Mouse (Mus musculus) MEL (cell line): Measurements from ENCODE around the gene Fryl. TPM values are rescaled to one million over a fixed set of nuclear protein-coding genes. Genes with fewer than 3 reads are reported as not detected.

Source experiments
- DNase-seq: peaks from one replicate; pipeline ENCODE4 v3.0.0; 2011; ENCODE audit warnings: low read depth, low spot score
- H3K27ac ChIP-seq: 2 replicates; pipeline ENCODE4 v1.5.1; 2012; ENCODE audit warnings: low read depth, mild to moderate bottlenecking, control low read depth, low read length, moderate library complexity; ENCODE audit not compliant: control insufficient read depth
- H3K27me3 ChIP-seq, 2 experiments: fragments of 150-350 bp in 1 of 2; sonication (generic) in 1 of 2; 2 replicates each; pipeline ENCODE4 v1.6.1; 2012; ENCODE audit warnings: low read length in 2 of 2, mild to moderate bottlenecking in 2 of 2, improper control_type of control experiment in 1 of 2, moderate library complexity in 1 of 2; ENCODE audit not compliant: insufficient read depth in 2 of 2, control insufficient read depth in 1 of 2
- H3K36me3 ChIP-seq, 2 experiments: 2 replicates each; pipeline ENCODE4 v1.6.1; 2012 to 2014; ENCODE audit warnings: low read length in 2 of 2, improper control_type of control experiment in 1 of 2, inconsistent platforms in 1 of 2, mild to moderate bottlenecking in 1 of 2; ENCODE audit not compliant: insufficient read depth in 2 of 2, control insufficient read depth in 1 of 2
- H3K4me1 ChIP-seq, 2 experiments: fragments of 150-350 bp in 1 of 2; sonication (generic) in 1 of 2; 2 replicates each; pipeline ENCODE4 v1.6.1; 2012; ENCODE audit warnings: low read length in 2 of 2, improper control_type of control experiment in 1 of 2, mild to moderate bottlenecking in 1 of 2; ENCODE audit not compliant: insufficient read depth in 2 of 2, control insufficient read depth in 1 of 2
- H3K4me3 ChIP-seq, 2 experiments: fragments of 150-350 bp in 1 of 2; sonication (generic) in 1 of 2; 2 replicates each; pipeline ENCODE4 v1.5.1; 2012; ENCODE audit warnings: low read depth in 2 of 2, low read length in 2 of 2, mild to moderate bottlenecking in 2 of 2, moderate library complexity in 2 of 2, control low read depth in 1 of 2, improper control_type of control experiment in 1 of 2; ENCODE audit not compliant: control insufficient read depth in 1 of 2, insufficient read depth in 1 of 2
- H3K79me2 ChIP-seq: 2 replicates; pipeline ENCODE4 v1.6.1; 2012; ENCODE audit warnings: mild to moderate bottlenecking, low read length, moderate library complexity; ENCODE audit not compliant: control insufficient read depth, poor library complexity, insufficient read depth
- H3K9ac ChIP-seq: 2 replicates; pipeline ENCODE4 v1.6.1; 2012; ENCODE audit warnings: low read depth, mild to moderate bottlenecking, control low read depth, low read length, moderate library complexity; ENCODE audit not compliant: control insufficient read depth, poor library complexity, severe bottlenecking
- H3K9me3 ChIP-seq: fragments of 150-350 bp; sonication (generic); replicated peaks from 2 replicates; pipeline ENCODE4 v1.6.1; 2012; ENCODE audit warnings: mild to moderate bottlenecking, low read length, improper control_type of control experiment, moderate library complexity; ENCODE audit not compliant: insufficient read depth
- CHD1 ChIP-seq: IDR thresholded peaks from 2 replicates; pipeline ENCODE4 v1.6.1; 2012; ENCODE audit warnings: low read depth, mild to moderate bottlenecking, inconsistent platforms, low read length, improper control_type of control experiment
- E2F4 ChIP-seq: IDR thresholded peaks from 2 replicates; pipeline ENCODE4 v1.6.1; 2011; ENCODE audit warnings: low read depth, low read length, improper control_type of control experiment, borderline replicate concordance
- GABPA ChIP-seq: IDR thresholded peaks from 2 replicates; pipeline ENCODE4 v1.6.1; 2012; ENCODE audit warnings: low read depth, mild to moderate bottlenecking, inconsistent platforms, low read length, improper control_type of control experiment, moderate library complexity
- JUND ChIP-seq: IDR thresholded peaks from 2 replicates; pipeline ENCODE4 v1.6.1; 2011; ENCODE audit warnings: low read depth, mild to moderate bottlenecking, improper control_type of control experiment, low read length
- KAT2A ChIP-seq: conservative IDR thresholded peaks from 2 replicates; pipeline ENCODE4 v1.6.1; 2012; ENCODE audit warnings: low read depth, low read length, improper control_type of control experiment, inconsistent platforms
- MAX ChIP-seq: IDR thresholded peaks from 2 replicates; pipeline ENCODE4 v1.6.1; 2011; ENCODE audit warnings: low read length, improper control_type of control experiment
- MAZ ChIP-seq: IDR thresholded peaks from 2 replicates; pipeline ENCODE4 v1.6.1; 2012; ENCODE audit warnings: low read depth, mild to moderate bottlenecking, inconsistent platforms, low read length, improper control_type of control experiment
- MXI1 ChIP-seq: IDR thresholded peaks from 2 replicates; pipeline ENCODE4 v1.6.1; 2011; ENCODE audit warnings: mild to moderate bottlenecking, low read depth, low read length, improper control_type of control experiment
- MYC ChIP-seq: IDR thresholded peaks from 2 replicates; pipeline ENCODE4 v1.6.1; 2011; ENCODE audit warnings: low read depth, mild to moderate bottlenecking, low read length, improper control_type of control experiment, moderate library complexity
- POLR2AphosphoS2 ChIP-seq: IDR thresholded peaks from 2 replicates; pipeline ENCODE4 v1.6.1; 2011; ENCODE audit warnings: low read length, improper control_type of control experiment
- RAD21 ChIP-seq: IDR thresholded peaks from 2 replicates; pipeline ENCODE4 v1.6.1; 2011; ENCODE audit warnings: mild to moderate bottlenecking, low read depth, low read length, improper control_type of control experiment
- RCOR1 ChIP-seq: IDR thresholded peaks from 2 replicates; pipeline ENCODE4 v1.6.1; 2012; ENCODE audit warnings: low read depth, mild to moderate bottlenecking, inconsistent platforms, low read length, improper control_type of control experiment
- SIN3A ChIP-seq: IDR thresholded peaks from 2 replicates; pipeline ENCODE4 v1.6.1; 2012; ENCODE audit warnings: low read length, improper control_type of control experiment, inconsistent platforms
- TAL1 ChIP-seq: IDR thresholded peaks from 2 replicates; pipeline ENCODE4 v1.6.1; 2012; ENCODE audit warnings: mild to moderate bottlenecking, inconsistent platforms, low read length, moderate library complexity, mixed read lengths
- TCF12 ChIP-seq: IDR thresholded peaks from 2 replicates; pipeline ENCODE4 v1.6.1; 2014; ENCODE audit warnings: low read depth, mild to moderate bottlenecking, inconsistent platforms, low read length, improper control_type of control experiment, moderate library complexity
- USF1 ChIP-seq: IDR thresholded peaks from 2 replicates; pipeline ENCODE4 v1.6.1; 2014; ENCODE audit warnings: low read depth, mild to moderate bottlenecking, inconsistent platforms, low read length, improper control_type of control experiment, moderate library complexity
- USF2 ChIP-seq, 2 experiments: IDR thresholded peaks; 2 replicates each; pipeline ENCODE4 v1.6.1; 2011 to 2012; ENCODE audit warnings: improper control_type of control experiment in 2 of 2, low read length in 2 of 2, borderline replicate concordance in 1 of 2, inconsistent platforms in 1 of 2, low read depth in 1 of 2, mild to moderate bottlenecking in 1 of 2; ENCODE audit not compliant: insufficient read depth in 1 of 2
- ZC3H11A ChIP-seq: IDR thresholded peaks from 2 replicates; pipeline ENCODE4 v1.6.1; 2012; ENCODE audit warnings: low read depth, mild to moderate bottlenecking, inconsistent platforms, low read length, improper control_type of control experiment
- ZNF384 ChIP-seq: IDR thresholded peaks from 2 replicates; pipeline ENCODE4 v1.6.1; 2012; ENCODE audit warnings: low read depth, mild to moderate bottlenecking, inconsistent platforms, low read length, improper control_type of control experiment
- polyA plus RNA-seq, 2 experiments: library from polyadenylated mRNA; stranded (reverse) in 1 of 2; unstranded in 1 of 2; fragments of >175 nt in 1 of 2; fragments of >200 nt in 1 of 2; gene quantifications; 2 replicates each; pipeline versions ENCODE4 v1.2.1 to v1.2.4; 2012; ENCODE audit warnings: low replicate concordance in 2 of 2, low read depth in 1 of 2; ENCODE audit not compliant: insufficient read length in 2 of 2, insufficient read depth in 1 of 2, missing spikeins in 1 of 2
- total RNA-seq: library from RNA; depleted of rRNA; stranded (reverse); fragments of 300-350 nt; gene quantifications from 2 replicates; pipeline ENCODE4 v1.2.3, GENCODE M21; 2012

Gene Fryl
- total and polyA plus RNA-seq, 3 experiments, result 18.8 to 188 (median 39.7) TPM

GRCm38 (mm10) chr5:73168769-73169272, 87.6 kb downstream of the Fryl start:
- Histone ChIP-seq H3K9ac (no peak overlapping the region), H3K4me1 (peaks cover 5 to 10% of the 10 kb centered on the region in 2 experiments), H3K36me3 (peaks cover 0 to 14% of the 10 kb centered on the region in 2 experiments; a peak in 2 of 4 replicates), H3K79me2 (peaks cover 2% of the 10 kb centered on the region; the same call in 1 of the 2 replicates), H3K27ac (no peak overlapping the region), H3K27me3 (no peaks in the 10 kb centered on the region), H3K9me3 (no peaks in the 10 kb centered on the region), H3K4me3 (no peak overlapping the region)
- TF ChIP-seq CHD1, result no peak
- TF ChIP-seq ZNF384, result no peak
- no peak for TF ChIP-seq GABPA
- DNase-seq, result no peak

- H3K4me1 ChIP-seq, result peaks cover 5 to 10% of the 10 kb centered on the region in 2 experiments
These were observed 88.2 kb downstream of the Fryl start for GRCm38 (mm10) chr5:73167976-73168768.

GRCm38 (mm10) chr5:73163970-73164369, 92.4 kb downstream of the Fryl start:
- TF ChIP-seq RCOR1 (no peak), POLR2AphosphoS2 (no peak), CHD1 (no peak), ZC3H11A (no peak), ZNF384 (no peak), TCF12 (no peak), MAX (no peak), KAT2A (no peak), USF1 (no peak), MYC (no peak)
- H3K27ac ChIP-seq, result no peak overlapping the region
- H3K9ac ChIP-seq, result no peak overlapping the region
- no peak for DNase-seq
- no peaks in the 10 kb centered on the region for H3K27me3 ChIP-seq
- no peaks in the 10 kb centered on the region; a peak in 1 of 4 replicates for H3K36me3 ChIP-seq
- no peaks in the 10 kb centered on the region; the same call in 1 of the 2 replicates for H3K79me2 ChIP-seq
- H3K9me3 ChIP-seq, result no peaks in the 10 kb centered on the region
- no peak overlapping the region for H3K4me3 ChIP-seq
- no peaks in the 10 kb centered on the region for H3K4me1 ChIP-seq

More at GRCm38 (mm10) chr5:73167976-73168768, 88.2 kb downstream of the Fryl start:
- Histone ChIP-seq H3K27ac (no peak overlapping the region), H3K79me2 (peaks cover 2% of the 10 kb centered on the region; the same call in 1 of the 2 replicates), H3K36me3 (peaks cover 0 to 14% of the 10 kb centered on the region in 2 experiments; a peak in 2 of 4 replicates), H3K9me3 (no peaks in the 10 kb centered on the region), H3K4me3 (no peak overlapping the region), H3K9ac (no peak overlapping the region), H3K27me3 (no peaks in the 10 kb centered on the region)
- TF ChIP-seq POLR2AphosphoS2 (no peak), GABPA (no peak), TAL1 (no peak), RCOR1 (no peak), MAZ (no peak), RAD21 (no peak), ZNF384 (no peak), MYC (no peak), E2F4 (no peak), MXI1 (no peak), JUND (no peak), SIN3A (no peak), USF2 (IDR thresholded peaks at IDR 0.05; ENCODE audit: borderline replicate concordance in 1 of 2, insufficient read depth in 1 of 2, low read depth in 1 of 2, low read length in 2 of 2) (no peak), USF1 (no peak)
- DNase-seq, result no peak
